Mouse (Mus musculus) c-Kit-positive CD71-positive TER-119-positive erythroid progenitor cells, embryonic 14.5 days (primary cell): ENCODE data around the gene Trnp1.
"Not testable (repeated sequence)": the region's sequence is repeated elsewhere in the genome, so short reads cannot be mapped to it uniquely, and the experiment has no call there.

ENCODE experiments used
- DNase-seq: peaks from one replicate; pipeline ENCODE4 v3.0.0-alpha.2; 2013; ENCODE audit warnings: low spot score

The Trnp1 gene

DNA sequence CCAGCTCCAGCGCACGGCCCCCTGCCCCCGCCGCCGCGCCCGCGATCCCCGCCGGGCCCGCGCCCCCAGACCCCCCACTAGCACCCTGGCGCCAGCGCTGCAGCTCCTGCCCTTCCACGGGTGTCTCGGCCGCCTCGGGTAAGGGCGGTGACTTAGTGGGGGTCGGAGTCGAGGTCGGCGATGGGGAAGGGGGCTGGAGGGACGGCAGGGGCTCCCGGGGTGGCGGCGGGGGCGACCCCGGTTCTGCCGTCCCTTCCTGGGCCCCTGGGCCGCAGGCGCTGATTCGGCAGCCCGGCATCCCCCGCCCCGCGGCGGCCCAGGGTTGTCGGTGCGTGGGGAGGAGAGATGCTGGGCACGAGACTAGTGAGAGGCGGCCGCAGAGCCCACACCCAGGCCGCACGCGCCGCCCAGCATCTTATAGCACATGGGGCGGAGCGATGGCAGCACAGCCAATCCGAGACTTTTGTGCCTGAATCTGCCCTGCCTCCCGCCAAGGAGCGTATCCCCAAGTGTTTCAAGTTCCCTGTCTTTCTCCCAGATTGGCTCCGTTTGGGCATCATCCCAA, at the start of gene Trnp1:
Trnp1 (minus strand) TSS at position 391 of the 565 bp plus-strand sequence.
- peak; percentile 38 for DNase-seq

- peak; percentile 96 for DNase-seq
These were observed 47.2 kb upstream of the Trnp1 start, which contains the start of gene Nudc for GRCm38 (mm10) chr4:133545272-133546231. Nudc (minus strand) TSS chr4:133545996.

DNA sequence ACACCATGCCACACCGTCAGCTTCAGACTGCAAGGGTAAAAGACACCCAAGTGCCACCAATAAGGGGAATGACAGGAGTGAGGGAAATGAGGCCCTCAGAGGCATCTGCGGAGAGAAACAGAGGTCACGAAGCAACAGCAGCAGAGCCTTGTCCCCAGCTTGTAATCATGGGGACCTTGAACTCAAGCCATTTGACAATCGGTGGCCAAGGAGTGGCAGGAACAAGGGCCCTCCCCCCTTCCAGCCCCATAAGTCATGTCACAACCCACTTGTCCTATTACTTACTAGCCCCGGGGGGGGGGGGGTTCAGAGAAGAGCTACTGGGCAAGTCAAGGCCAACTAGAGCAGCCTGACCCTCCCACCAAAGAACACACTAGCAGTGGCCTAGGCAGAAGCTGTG, 38.3 kb upstream of the Trnp1 start:
- no peak for DNase-seq

DNA sequence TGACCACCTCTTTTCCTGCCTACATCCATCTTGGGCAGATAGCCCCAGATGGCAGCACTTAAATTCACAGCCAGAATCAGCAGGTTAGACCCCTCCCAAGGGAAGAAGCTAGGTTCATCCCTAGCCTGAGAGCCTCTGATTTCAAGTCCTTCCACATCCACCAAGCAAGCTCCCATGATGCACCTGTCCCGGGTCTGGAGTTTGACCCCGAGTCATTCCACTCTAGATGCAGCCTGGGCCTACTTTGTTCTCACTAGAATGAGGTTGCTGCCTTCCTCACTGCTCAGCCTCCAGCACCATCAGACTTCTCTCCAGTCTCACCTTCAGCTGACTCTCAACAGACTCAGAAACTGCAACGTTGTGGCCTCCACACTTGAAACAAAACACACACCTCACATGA, 37.7 kb upstream of the Trnp1 start:
- DNase-seq = no peak

DNA sequence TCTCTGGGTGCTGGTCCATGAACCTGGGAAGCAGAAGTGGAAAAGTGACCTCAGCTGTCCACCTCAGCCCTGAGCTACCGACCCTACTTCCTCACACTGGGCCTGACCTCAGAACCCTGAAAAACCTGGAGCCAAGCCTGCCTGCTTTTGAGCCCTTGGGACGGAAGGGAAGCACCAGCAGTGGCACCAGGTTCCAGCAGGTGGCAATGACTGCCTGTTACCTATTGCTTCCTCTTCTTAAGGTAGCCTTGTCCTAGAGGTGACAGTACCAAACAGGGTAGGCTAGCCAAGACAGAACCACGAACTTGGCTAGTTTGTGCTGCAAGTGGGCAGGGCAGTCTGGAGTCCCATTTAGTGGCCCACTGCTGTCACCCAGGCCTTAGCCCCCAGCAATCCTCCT, 34.4 kb upstream of the Trnp1 start:
- DNase-seq = no peak

DNA sequence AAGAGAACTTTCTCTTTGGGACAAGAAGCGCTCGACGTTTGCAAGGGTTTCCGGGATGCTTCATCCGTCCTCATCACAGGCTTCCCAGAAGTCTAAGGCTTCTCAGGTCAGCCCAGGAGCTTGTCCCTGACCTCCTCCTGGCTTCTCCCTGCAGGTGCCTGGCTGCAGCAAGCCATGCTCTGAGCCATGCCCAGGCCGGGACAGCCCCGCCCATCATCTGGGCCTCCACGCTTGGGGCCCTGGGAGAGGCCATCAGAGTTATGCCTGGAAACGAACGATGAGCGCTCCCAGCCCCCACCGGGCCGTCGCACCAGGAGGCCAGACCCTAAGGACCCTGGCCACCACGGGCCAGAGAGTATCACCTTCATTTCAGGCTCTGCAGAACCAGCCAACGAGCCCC, 29.4 kb upstream of the Trnp1 start:
- DNase-seq = no peak

DNA sequence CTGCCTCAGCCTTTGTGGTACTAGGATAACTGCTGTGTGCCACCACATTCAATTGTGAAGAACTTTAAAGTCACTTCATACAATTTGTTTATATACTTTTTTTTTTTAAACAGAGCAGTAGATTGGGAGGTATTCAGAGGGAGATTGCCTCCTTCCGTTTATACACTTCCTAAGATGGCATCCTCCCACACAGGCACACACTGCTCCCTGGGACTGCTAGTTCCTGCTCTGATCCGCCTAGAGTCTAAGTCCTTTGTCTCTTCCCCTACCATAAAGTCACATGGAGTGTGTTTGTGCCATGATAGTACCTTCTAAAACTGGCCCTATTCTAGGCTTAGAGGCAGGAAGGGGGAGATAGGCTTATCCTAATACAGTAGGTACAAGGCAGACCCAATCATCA, 23.2 kb upstream of the Trnp1 start:
- DNase-seq = no peak

DNA sequence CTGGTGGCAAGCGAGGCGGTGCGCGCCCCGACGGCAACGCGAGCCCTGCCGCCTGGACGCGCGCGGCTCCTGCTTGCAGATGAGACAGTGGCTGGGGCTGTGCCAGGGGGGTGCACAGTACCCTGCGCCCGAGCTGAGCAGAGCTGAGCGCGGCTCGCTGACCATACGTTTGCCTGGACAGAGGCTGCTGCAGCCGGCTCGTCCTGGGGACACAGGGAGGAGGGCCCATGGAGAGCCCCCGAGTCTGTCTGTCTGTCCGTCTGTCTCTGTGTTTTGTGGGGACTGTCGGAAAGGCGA, 21.0 kb upstream of the Trnp1 start:
- no peak for DNase-seq

DNA sequence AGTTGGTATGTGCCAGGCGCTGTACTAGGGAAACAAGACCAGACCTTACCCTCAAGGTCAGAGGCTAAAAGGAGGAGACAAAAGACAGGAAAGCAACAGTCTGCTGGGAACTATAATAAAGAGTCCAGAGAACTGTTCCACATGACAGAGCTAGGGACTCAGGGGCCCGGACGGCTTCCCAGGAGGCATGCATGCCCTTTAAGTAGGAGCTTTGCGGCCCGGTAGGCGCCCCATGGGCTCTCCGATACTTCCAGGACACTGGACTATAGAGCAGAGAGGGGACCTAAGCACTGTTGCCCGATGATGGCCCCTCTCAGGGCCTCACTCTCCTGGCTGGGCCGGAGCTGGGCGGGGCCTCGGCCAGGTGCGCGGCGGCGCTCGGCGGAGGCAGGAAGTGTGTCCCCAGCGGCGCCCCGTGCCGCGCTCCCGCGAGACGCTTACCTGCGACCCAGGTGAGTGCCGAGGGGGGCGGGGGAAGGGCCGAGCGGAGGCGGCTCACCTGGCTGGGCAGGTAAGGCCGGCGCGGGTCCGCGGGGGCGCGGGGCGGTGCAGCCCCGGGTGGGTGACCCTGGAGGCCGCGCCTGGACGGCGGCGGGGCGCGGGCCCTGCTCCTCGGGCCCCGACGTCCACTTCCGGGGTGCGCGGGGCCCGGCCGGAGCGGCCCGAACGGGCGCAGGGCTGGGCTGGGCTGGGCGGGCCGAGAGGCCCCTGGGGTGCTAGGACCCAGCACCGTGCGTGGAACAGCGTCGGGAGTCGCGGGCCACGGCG, 20.4 kb upstream of the Trnp1 start, which contains the start of gene Kdf1:
Kdf1 (plus strand) TSS at position 363 of the 768 bp plus-strand sequence.
- DNase-seq = no peak

DNA sequence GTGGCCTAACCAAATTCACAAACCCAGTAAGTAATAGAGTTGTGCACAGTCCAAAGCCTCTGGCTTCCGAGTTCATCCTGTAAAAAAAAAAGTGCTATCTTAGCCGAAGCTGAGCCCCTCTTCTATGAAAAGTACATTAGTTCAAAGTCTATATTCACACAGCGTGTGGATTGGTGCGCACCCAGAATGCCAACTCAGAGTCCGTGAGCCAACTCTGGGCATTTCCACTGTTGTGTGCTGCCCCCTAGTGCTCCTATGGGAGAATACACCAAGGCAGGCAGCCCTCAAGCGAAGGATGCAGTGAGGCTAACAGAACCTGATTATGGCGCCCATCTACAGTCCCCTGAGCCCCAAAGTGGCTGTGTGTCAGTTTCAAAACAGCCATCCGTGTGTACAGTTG, 14.6 kb upstream of the Trnp1 start:
- DNase-seq = peak; percentile 60

DNA sequence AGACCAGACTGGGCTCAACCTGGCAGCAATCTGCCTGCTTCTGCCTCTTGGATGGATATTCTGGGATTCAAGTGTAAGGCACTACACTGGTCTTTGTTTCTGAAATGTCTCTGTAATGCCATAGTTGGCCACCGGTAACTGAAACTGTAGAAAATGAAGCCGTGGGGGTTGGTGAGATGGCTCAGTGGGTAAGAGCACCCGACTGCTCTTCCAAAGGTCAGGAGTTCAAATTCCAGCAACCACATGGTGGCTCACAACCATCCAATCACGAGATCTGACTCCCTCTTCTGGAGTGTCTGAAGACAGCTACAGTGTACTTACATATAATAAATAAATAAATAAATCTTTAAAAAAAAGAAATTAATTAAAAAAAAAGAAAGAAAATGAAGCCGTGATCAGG, 14.2 kb upstream of the Trnp1 start:
- not testable (repeated sequence) for DNase-seq

DNA sequence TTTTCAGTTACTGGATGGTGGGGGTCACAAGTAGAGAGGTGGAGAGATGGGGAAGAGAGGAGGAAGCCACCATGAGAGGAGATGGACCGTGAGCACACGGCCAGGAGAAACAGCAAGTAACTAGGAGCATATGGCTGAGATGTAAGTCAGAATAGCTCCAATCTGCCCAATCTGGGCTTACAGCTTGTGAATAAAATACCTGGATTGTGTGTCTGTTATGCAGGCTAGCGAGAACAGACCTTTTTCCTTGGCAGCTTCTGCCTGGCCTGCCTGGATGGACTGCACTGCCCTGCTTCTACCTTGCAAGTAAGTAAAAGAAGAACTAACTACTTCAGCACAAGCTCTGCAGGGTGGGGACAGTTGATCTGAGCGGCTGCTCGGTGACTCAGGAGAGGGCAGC, 12.7 kb upstream of the Trnp1 start:
- DNase-seq = no peak

GRCm38 (mm10) chr4:133508990-133509389, 10.6 kb upstream of the Trnp1 start:
- no peak for DNase-seq

- DNase-seq = no peak
These were observed 8.2 kb upstream of the Trnp1 start for GRCm38 (mm10) chr4:133506573-133506972.

DNA sequence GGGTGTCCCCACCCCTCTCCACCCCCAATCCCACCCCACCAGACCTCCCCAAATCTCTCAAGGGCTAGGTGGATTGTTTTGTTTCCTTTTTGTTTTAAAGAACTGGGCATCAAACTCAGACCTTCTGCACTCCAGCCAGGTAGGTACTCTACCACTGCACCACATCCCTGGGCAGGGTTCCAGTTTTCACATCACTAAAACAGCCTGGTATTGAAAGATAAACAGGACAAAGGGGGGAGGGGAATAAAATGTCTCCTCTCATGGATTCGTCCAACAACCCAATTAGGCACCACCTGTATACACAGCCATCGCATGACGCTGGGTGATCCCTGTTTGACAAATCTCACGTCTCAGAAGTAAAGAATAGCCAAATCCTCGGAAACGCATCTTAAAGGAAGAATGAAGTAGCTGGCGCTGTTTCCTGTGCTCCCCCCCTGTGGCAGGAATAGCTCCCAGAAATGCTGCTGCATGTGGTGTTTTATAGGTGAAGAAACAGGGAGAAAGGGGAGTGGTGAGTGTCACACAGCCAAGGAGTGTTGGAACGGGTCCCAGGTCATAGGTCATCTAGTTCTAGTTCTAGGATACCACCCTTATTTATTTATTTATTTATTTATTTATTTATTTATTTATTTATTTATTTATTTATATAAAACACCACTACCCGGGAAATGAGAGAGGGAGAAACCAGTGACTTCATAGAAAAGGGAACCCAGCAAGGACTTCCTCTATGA, 6.6 kb upstream of the Trnp1 start:
- no peak for DNase-seq

DNA sequence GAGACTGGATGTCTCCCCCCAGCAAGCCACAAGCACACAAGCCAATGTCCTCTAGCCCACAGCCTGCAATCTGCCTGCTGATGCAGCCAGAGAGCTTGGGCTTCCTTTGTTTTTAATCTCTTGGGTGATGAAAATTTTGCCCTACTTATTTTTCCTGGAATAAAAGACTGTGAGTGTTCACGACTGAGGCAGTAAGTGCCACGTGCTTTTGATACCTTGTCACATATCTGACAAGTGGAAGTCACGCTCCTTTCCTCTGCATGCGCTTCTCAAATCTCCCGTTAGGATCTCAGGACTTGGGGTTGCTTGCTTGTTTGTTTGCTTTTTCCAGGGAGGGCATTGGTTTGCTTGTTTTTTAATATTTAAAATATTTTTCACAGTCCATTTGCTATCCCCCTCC, 6.0 kb upstream of the Trnp1 start:
- DNase-seq = no peak

- DNase-seq = no peak
These were observed 3.2 kb upstream of the Trnp1 start for GRCm38 (mm10) chr4:133501514-133501913.

GRCm38 (mm10) chr4:133497461-133498159, 740 bp downstream of the Trnp1 start:
- DNase-seq = no peak

DNA sequence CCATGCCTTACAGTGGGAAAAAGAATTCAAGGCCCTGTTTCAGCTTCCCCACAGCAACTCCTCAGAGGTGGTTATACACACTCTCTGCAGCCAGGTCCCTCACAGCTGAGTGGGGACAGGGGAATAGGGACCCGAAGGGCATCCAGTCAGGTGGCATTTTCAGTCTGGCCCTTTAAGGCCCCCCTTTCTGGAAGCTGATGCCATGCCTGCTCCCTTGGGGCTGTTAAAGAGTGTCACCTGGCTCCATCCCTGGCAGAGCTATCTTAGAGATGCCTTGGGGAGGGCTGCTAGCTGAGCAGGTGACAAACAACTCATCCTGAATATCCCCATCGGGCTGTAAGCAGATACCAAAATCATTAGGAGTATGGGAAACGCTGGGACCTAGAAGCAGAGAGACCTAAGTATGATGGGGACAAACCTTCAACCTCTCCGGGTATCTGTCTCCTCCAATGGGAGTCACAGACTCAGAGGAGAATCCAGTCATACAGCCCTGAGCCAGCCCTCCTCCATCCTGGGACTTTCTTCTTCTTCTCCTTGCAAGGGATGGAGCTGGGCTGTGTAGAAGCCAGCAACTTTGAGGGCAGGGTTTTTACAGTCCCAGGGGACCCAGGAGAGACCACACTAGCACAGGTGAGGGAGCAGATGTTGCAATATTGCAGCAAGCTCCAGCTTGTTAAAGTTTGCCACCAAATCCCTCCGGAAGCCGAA, 1.5 kb downstream of the Trnp1 start:
- no peak for DNase-seq

- DNase-seq = no peak
These were observed 2.6 kb downstream of the Trnp1 start for GRCm38 (mm10) chr4:133495711-133496110.

GRCm38 (mm10) chr4:133494867-133495266, 3.5 kb downstream of the Trnp1 start:
- DNase-seq = no peak
